ENCODE assay signal across 9 mouse cellular contexts in genomic region chr1:12398146-12398884, GRCm38 (mm10).
DNase-seq lines count a peak whose midpoint lies in the region; ATAC-seq and TF ChIP-seq lines count a peak whose summit lies in the region.
"Had no signal": no experiment of that assay in that cellular context is flagged by ENCODE, and none has a peak within 500 bp of the region (broad histone marks: within the 10 kb centered on the region; RNA-seq: fewer than 3 reads in every experiment).

No protein-coding gene starts in this region.

- H3K4me1 ChIP-seq in forebrain, embryonic 14.5 days (ENCODE audit: control insufficient read depth, insufficient read depth, low read length) = no peaks in the 10 kb centered on the region; the same call in 1 of the 2 replicates
- H3K4me1 ChIP-seq in limb, embryonic 11.5 days (ENCODE audit: control insufficient read depth, insufficient read depth, low read length) = no peaks in the 10 kb centered on the region; the same call in 1 of the 2 replicates
- H3K4me1 ChIP-seq: megakaryocyte, embryonic 14.5 days had no signal

- H3K4me2 ChIP-seq in forebrain, embryonic 14.5 days (ENCODE audit: low read length) = no peak overlapping the region
- no peak overlapping the region for H3K4me2 ChIP-seq in limb, embryonic 11.5 days (ENCODE audit: low read depth, severe bottlenecking)

- H3K9ac ChIP-seq in forebrain, embryonic 14.5 days (ENCODE audit: low read length) = no peak overlapping the region
- no peak overlapping the region for H3K9ac ChIP-seq in limb, embryonic 11.5 days (ENCODE audit: low read length)

- TF ChIP-seq CTCF in Patski (IDR thresholded peaks at IDR 0.05) = no peak

- H3K9me3 ChIP-seq in forebrain, embryonic 14.5 days (replicated peaks; ENCODE audit: control insufficient read depth, low read length) = no peaks in the 10 kb centered on the region
- H3K9me3 ChIP-seq in limb, embryonic 11.5 days (ENCODE audit: control insufficient read depth, low read length) = no peaks in the 10 kb centered on the region
- H3K9me3 ChIP-seq: megakaryocyte, embryonic 14.5 days had no signal

- peak; percentile 54 for ATAC-seq in Patski
- no peak; the same call in 1 of the 2 replicates for ATAC-seq in forebrain, embryonic 14.5 days
- ATAC-seq in limb, embryonic 11.5 days (ENCODE audit: insufficient number of reproducible peaks, low FRiP score, low TSS enrichment, low read depth) = no peak
- ATAC-seq in monocyte, adult 5-6 weeks (replicated peaks; ENCODE audit: insufficient number of reproducible peaks, low FRiP score, low TSS enrichment, poor library complexity, severe bottlenecking) = no peak

- peak; percentile 88 for DNase-seq in heart, adult 11 months
- no peak for DNase-seq in heart, postnatal 10 days
- no peak for DNase-seq in Patski (ENCODE audit: low read depth, low spot score)
- peak; percentile 22 for DNase-seq in forebrain, embryonic 14.5 days (ENCODE audit: low spot score)
- DNase-seq in limb, embryonic 11.5 days (ENCODE audit: low spot score) = peak; percentile 41
- DNase-seq in spleen, postnatal 36 days (ENCODE audit: low spot score in 2 of 2) = no peak
- no peak for DNase-seq in cerebellum, postnatal 25 days

- no peaks in the 10 kb centered on the region for H3K27me3 ChIP-seq in Patski
- peaks cover 4% of the 10 kb centered on the region; the same call in 1 of the 2 replicates for H3K27me3 ChIP-seq in forebrain, embryonic 14.5 days (replicated peaks; ENCODE audit: control insufficient read depth, insufficient read depth, low read length)
- no peaks in the 10 kb centered on the region for H3K27me3 ChIP-seq in limb, embryonic 11.5 days (ENCODE audit: control insufficient read depth, insufficient read depth, low read length)
- H3K27me3 ChIP-seq: megakaryocyte, embryonic 14.5 days had no signal

- 20% methylated on average over 7 of the region's 7 CpGs for WGBS in forebrain, embryonic 14.5 days
- WGBS in limb, embryonic 11.5 days = 18% methylated on average over 7 of the region's 7 CpGs

- POLR2A ChIA-PET in Patski (lab: Charles Lee) = no interaction called here

- CTCF ChIA-PET in Patski (lab: Charles Lee) = no interaction called here

- in situ Hi-C loops in Patski (cut with MboI; ENCODE audit: low pct_unique_long_range_greater_than_20kb) = no loop called here

- no peak overlapping the region for H3K4me3 ChIP-seq in forebrain, embryonic 14.5 days (ENCODE audit: low read depth, low read length)
- no peak overlapping the region for H3K4me3 ChIP-seq in limb, embryonic 11.5 days (ENCODE audit: low read depth, low read length)
- H3K4me3 ChIP-seq: megakaryocyte, embryonic 14.5 days had no signal

- no peak overlapping the region for H3K27ac ChIP-seq in forebrain, embryonic 14.5 days (ENCODE audit: low read depth, low read length)
- H3K27ac ChIP-seq in limb, embryonic 11.5 days (replicated peaks; ENCODE audit: low read depth, low read length) = peak overlapping the region; percentile 45; the same call in 1 of the 2 replicates

- H3K36me3 ChIP-seq in forebrain, embryonic 14.5 days (ENCODE audit: control insufficient read depth, insufficient read depth, low read length) = no peaks in the 10 kb centered on the region
- no peaks in the 10 kb centered on the region for H3K36me3 ChIP-seq in limb, embryonic 11.5 days (ENCODE audit: control insufficient read depth, insufficient read depth, low read length)

- intact Hi-C loops in heart, postnatal 10 days (cut with DNase I) = no loop called here

Comparison
In these comparisons a context has a peak if more than half of its experiments do, and no peak if none do; other contexts are left out.
1. DNase-seq: peak in heart, adult 11 months (single experiment), forebrain, embryonic 14.5 days (single experiment) and limb, embryonic 11.5 days (single experiment); none in heart, postnatal 10 days (0 of 2), Patski (single experiment), spleen, postnatal 36 days (0 of 2) and cerebellum, postnatal 25 days (0 of 2).